Mouse (Mus musculus): ENCODE data around the gene Vmn1r111. TPM values are rescaled to one million over a fixed set of nuclear protein-coding genes. Genes with fewer than 3 reads are reported as not detected.
"Not testable (repeated sequence)": the region's sequence is repeated elsewhere in the genome, so short reads cannot be mapped to it uniquely, and the experiment has no call there.

Vmn1r111 gene
- total RNA-seq (2014; fragmentation: Nextera tagmentation): not detected in 2 replicates
- not detected in 2 replicates for total RNA-seq (2017)

DNA sequence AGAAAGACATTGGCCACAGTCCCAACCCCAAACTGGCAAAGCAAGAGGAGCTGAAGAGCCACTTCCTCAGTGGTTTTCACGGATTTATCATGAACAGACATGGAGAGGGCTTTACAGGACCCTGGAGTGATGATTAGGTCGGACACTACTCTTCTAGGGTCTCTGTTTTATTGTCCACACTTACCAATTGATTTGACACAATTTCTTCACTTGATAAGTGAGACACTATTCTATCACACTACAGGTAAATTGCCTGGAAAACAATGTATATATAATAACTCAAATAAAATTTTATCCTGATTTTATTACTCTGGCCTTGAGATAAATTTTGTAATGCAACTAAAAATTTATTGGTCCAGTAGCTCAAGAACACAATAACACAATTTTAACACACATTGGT, at the start of gene Vmn1r111:
Gene Vmn1r111 (minus strand): TSS at position 101 of the 400 bp plus-strand sequence.
- ATAC-seq (replicated peaks; ENCODE audit: poor library complexity, severe bottlenecking): not testable (repeated sequence)

DNA sequence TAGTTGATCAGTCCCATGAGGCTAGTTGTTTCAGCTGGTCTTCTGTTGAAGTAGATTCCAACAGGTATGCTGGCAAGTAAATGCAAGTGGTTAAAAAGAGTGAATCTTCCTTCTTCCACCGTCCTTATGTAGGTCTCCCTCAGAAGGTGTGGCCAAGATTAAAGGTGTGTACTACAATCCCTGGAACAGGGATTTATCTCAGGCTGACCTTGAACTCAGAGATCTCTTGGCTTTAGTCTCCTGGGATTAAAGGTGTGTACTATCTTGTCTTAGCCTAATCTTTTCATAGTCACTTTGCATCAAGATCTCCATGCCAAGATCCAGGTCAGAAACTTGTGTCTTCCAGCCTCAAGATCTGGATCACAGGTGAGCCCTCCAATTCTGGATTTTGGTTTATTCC, 27.5 kb upstream of the Vmn1r111 start, which contains the start of gene Gm10668:
Gene Gm10668 (minus strand): TSS at position 101 of the 400 bp plus-strand sequence.
- ATAC-seq (replicated peaks; ENCODE audit: poor library complexity, severe bottlenecking): not testable (repeated sequence)

DNA sequence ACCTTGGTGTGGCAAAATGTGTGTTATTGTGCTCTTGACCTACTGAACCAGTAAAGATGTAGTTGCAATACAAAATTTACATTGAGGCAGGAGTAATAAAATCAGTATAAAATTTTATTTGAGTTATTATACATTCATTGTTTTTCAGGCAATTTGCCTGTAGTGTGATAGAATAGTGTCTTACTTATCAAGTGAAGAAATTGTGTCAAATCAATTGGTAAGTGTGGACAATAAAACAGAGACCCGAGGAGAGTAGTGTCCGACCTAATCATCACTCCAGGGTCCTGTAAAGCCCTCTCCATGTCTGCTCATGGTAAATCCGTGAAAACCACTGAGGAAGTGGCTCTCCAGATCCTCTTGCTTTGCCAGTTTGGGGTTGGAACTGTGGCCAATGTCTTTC, 34.4 kb downstream of the Vmn1r111 start, which contains the start of gene Vmn1r107:
Gene Vmn1r107 (plus strand): TSS at position 301 of the 400 bp plus-strand sequence.
- ATAC-seq (replicated peaks; ENCODE audit: poor library complexity, severe bottlenecking): not testable (repeated sequence)

Other genes with a start within 250 kb of the Vmn1r111 start
- not detected in 2 replicates for gene Gm10670, start 228.3 kb downstream of the Vmn1r111 start, total RNA-seq (2014; fragmentation: Nextera tagmentation)
- gene Gm10670, start 228.3 kb downstream of the Vmn1r111 start, total RNA-seq (2017): not detected in 2 replicates
- not detected in 2 replicates for gene Vmn1r103, start 192.7 kb downstream of the Vmn1r111 start, total RNA-seq (2014; fragmentation: Nextera tagmentation)
- not detected in 2 replicates for gene Vmn1r103, start 192.7 kb downstream of the Vmn1r111 start, total RNA-seq (2017)
- not detected in 2 replicates for gene Vmn1r104, start 169.4 kb downstream of the Vmn1r111 start, total RNA-seq (2014; fragmentation: Nextera tagmentation)
- not detected in 2 replicates for gene Vmn1r104, start 169.4 kb downstream of the Vmn1r111 start, total RNA-seq (2017)
- gene Gm5726, start 157.5 kb downstream of the Vmn1r111 start, total RNA-seq (2014; fragmentation: Nextera tagmentation): not detected in 2 replicates
- not detected in 2 replicates for gene Gm5726, start 157.5 kb downstream of the Vmn1r111 start, total RNA-seq (2017)
- not detected in 2 replicates for gene Gm4141, start 127.0 kb downstream of the Vmn1r111 start, total RNA-seq (2014; fragmentation: Nextera tagmentation)
- gene Gm4141, start 127.0 kb downstream of the Vmn1r111 start, total RNA-seq (2017): not detected in 2 replicates
- gene Gm4513, start 104.2 kb downstream of the Vmn1r111 start, total RNA-seq (2014; fragmentation: Nextera tagmentation): not detected in 2 replicates
- gene Gm4513, start 104.2 kb downstream of the Vmn1r111 start, total RNA-seq (2017): not detected in 2 replicates
- gene Vmn1r107, start 34.3 kb downstream of the Vmn1r111 start, total RNA-seq (2014; fragmentation: Nextera tagmentation): not detected in 2 replicates
- gene Vmn1r107, start 34.3 kb downstream of the Vmn1r111 start, total RNA-seq (2017): not detected in 2 replicates
- not detected in 2 replicates for gene Gm10668, start 27.4 kb upstream of the Vmn1r111 start, total RNA-seq (2014; fragmentation: Nextera tagmentation)
- gene Gm10668, start 27.4 kb upstream of the Vmn1r111 start, total RNA-seq (2017): not detected in 2 replicates
- gene Vmn1r112, start 68.0 kb upstream of the Vmn1r111 start, total RNA-seq (2014; fragmentation: Nextera tagmentation): not detected in 2 replicates
- not detected in 2 replicates for gene Vmn1r112, start 68.0 kb upstream of the Vmn1r111 start, total RNA-seq (2017)
- gene Vmn1r113, start 84.1 kb upstream of the Vmn1r111 start, total RNA-seq (2014; fragmentation: Nextera tagmentation): not detected in 2 replicates
- gene Vmn1r113, start 84.1 kb upstream of the Vmn1r111 start, total RNA-seq (2017): not detected in 2 replicates
- gene Vmn1r114, start 109.0 kb upstream of the Vmn1r111 start, total RNA-seq (2014; fragmentation: Nextera tagmentation): not detected in 2 replicates
- gene Vmn1r114, start 109.0 kb upstream of the Vmn1r111 start, total RNA-seq (2017): not detected in 2 replicates
- not detected in 2 replicates for gene Vmn1r115, start 141.8 kb upstream of the Vmn1r111 start, total RNA-seq (2014; fragmentation: Nextera tagmentation)
- not detected in 2 replicates for gene Vmn1r115, start 141.8 kb upstream of the Vmn1r111 start, total RNA-seq (2017)
- not detected in 2 replicates for gene Vmn1r116, start 169.0 kb upstream of the Vmn1r111 start, total RNA-seq (2014; fragmentation: Nextera tagmentation)
- not detected in 2 replicates for gene Vmn1r116, start 169.0 kb upstream of the Vmn1r111 start, total RNA-seq (2017)
- not detected in 2 replicates for gene Vmn1r117, start 180.9 kb upstream of the Vmn1r111 start, total RNA-seq (2014; fragmentation: Nextera tagmentation)
- not detected in 2 replicates for gene Vmn1r117, start 180.9 kb upstream of the Vmn1r111 start, total RNA-seq (2017)
- gene Vmn1r118, start 209.1 kb upstream of the Vmn1r111 start, total RNA-seq (2014; fragmentation: Nextera tagmentation): not detected in 2 replicates
- not detected in 2 replicates for gene Vmn1r118, start 209.1 kb upstream of the Vmn1r111 start, total RNA-seq (2017)

Measured in granulocyte monocyte progenitor cell, adult 5-6 weeks (primary cell).